Mouse (Mus musculus): ENCODE measurements around the gene Xirp1.

DNA sequence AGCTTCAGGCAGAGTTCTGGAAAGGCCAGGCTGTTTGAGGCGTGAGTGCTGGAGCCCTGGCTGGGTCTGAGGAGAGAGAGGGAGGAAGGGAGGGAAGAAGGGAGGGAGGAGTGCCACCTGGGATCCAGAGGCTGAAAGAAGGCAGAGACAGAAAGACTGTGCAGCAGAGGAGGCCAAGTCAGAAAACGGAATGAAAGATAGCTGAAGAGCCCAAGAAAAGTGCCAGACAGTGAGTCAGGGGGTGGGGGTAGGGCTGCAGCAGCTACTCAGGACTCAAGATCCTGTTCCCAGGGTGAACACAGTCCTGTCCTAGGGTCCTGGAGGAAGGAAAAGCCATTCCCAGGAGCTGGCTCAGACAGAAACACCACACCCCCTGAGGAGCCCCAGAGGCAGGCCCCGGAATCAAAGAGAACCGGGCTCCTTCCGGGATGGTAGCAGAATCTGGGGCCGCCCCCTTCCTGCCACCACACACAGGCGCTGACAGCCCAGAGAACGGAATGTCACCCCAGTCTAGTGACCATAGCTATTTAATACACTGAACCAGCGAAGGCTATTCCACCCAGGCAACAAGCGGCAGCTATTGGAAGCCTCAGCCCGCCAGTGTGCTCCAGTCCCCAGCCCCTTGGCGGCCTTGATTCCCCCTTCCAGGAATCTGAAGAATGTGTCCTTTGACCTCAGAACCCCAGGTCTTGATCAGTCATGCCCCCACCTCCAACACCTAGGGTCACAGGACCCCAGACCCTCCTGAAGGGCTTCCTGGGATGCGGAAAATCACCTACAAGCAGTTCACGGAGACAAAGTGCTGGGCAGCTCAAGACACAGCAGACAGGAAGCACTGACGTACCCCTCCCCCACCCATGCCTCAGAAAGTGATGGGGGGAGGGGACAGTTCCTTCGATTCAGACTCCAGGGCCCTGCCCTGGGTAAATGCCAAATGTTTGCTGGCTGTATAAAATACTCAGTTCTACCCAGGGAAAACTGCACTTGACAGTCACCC, 41.9 kb downstream of the Xirp1 start:
- TF ChIP-seq CTCF (IDR thresholded peaks at IDR 0.05; ENCODE audit: low read depth, low read length) = no peak
- no peak for TF ChIP-seq GATA1 (IDR thresholded peaks at IDR 0.05; ENCODE audit: borderline replicate concordance, low read length)
- TF ChIP-seq POLR2AphosphoS5 (IDR thresholded peaks at IDR 0.05; ENCODE audit: insufficient replicate concordance, low read depth, low read length) = no peak
